Mouse (Mus musculus) kidney, postnatal 14 days (tissue): ENCODE measurements around the gene Cfap61.

Experiments used
- DNase-seq: peaks from one replicate; pipeline ENCODE4 v3.0.0; 2022; ENCODE audit warnings: mixed read lengths

Cfap61 gene

GRCm38 (mm10) chr2:146168017-146168803 is 233.6 kb downstream of the Cfap61 start:
- peak; percentile 16 for DNase-seq

- no peak for DNase-seq
Observed at GRCm38 (mm10) chr2:146169492-146169891, 234.9 kb downstream of the Cfap61 start.

GRCm38 (mm10) chr2:146172106-146172505 is 237.5 kb downstream of the Cfap61 start:
- DNase-seq: no peak

GRCm38 (mm10) chr2:146174173-146174572 is 239.6 kb downstream of the Cfap61 start:
- no peak for DNase-seq

GRCm38 (mm10) chr2:146178718-146179117 is 244.1 kb downstream of the Cfap61 start:
- DNase-seq: no peak

GRCm38 (mm10) chr2:146183830-146184793 is 249.5 kb downstream of the Cfap61 start:
- DNase-seq: no peak

GRCm38 (mm10) chr2:146196126-146196525 is 261.5 kb downstream of the Cfap61 start:
- DNase-seq: no peak

- DNase-seq: no peak
Observed at GRCm38 (mm10) chr2:146197947-146198346, 263.4 kb downstream of the Cfap61 start.

GRCm38 (mm10) chr2:146210968-146211367 is 276.4 kb downstream of the Cfap61 start:
- no peak for DNase-seq

GRCm38 (mm10) chr2:146214715-146215114 is 280.1 kb downstream of the Cfap61 start:
- peak; percentile 28 for DNase-seq

GRCm38 (mm10) chr2:146216111-146217064 is 281.8 kb downstream of the Cfap61 start:
- no peak for DNase-seq

- peak; percentile 4 for DNase-seq
Observed at GRCm38 (mm10) chr2:146217227-146217980, 282.8 kb downstream of the Cfap61 start.

GRCm38 (mm10) chr2:146218161-146218691 is 283.6 kb downstream of the Cfap61 start:
- DNase-seq: peak; percentile 5

- DNase-seq: peak; percentile 2
Observed at GRCm38 (mm10) chr2:146218881-146219535, 284.4 kb downstream of the Cfap61 start.

- DNase-seq: no peak
Observed at GRCm38 (mm10) chr2:146219791-146220190, 285.2 kb downstream of the Cfap61 start.

GRCm38 (mm10) chr2:146220591-146221075 is 286.0 kb downstream of the Cfap61 start:
- DNase-seq: no peak

GRCm38 (mm10) chr2:146221076-146221928 is 286.7 kb downstream of the Cfap61 start, which contains the start of gene Insm1:
TSS of gene Insm1 (plus strand) at chr2:146221921.
- DNase-seq: peak; percentile 29

GRCm38 (mm10) chr2:146221929-146222278 is 287.3 kb downstream of the Cfap61 start:
- no peak for DNase-seq
